Comparison of ENCODE assay signal across 17 mouse cellular contexts in genomic region chr4:154252537-154253255, GRCm38 (mm10). TPM values are rescaled to one million over a fixed set of nuclear protein-coding genes. Genes with fewer than 3 reads are reported as not detected.
DNase-seq lines count a peak whose midpoint lies in the region; ATAC-seq lines count a peak whose summit lies in the region.
"Had no signal": no experiment of that assay in that cellular context is flagged by ENCODE, and none has a peak within 500 bp of the region (broad histone marks: within the 10 kb centered on the region; RNA-seq: fewer than 3 reads in every experiment).

No protein-coding gene starts in this region.

- DNase-seq in frontal cortex, postnatal 14 days (ENCODE audit: low spot score in 2 of 2): no peak
- peak; percentile 30 to 41 for DNase-seq in frontal cortex, postnatal 36 days (ENCODE audit: low spot score in 2 of 2)
- peak; percentile 55 to 59 for DNase-seq in layer of hippocampus, postnatal 14 days (ENCODE audit: low spot score in 2 of 2)
- DNase-seq in right cerebral cortex, adult 2 months (ENCODE audit: low spot score in 2 of 2): peak; percentile 56 to 57
- no peak for DNase-seq in urinary bladder, postnatal 36 days (ENCODE audit: low spot score in 2 of 2)
- no peak for DNase-seq in kidney, postnatal 25 days
- no peak for DNase-seq in testis, postnatal 14 days (ENCODE audit: low spot score)
- DNase-seq: adrenal gland, postnatal 25 days; cerebellum, adult 9-10 months; kidney, adult 8-10 months; kidney, postnatal 36 days; thymus, postnatal 36 days had no signal

- peak; percentile 52 for ATAC-seq in frontal cortex, adult (ENCODE audit: low TSS enrichment)
- ATAC-seq: activated CD4-positive, CD25-positive, alpha-beta regulatory T cell, adult 4 months; lung, postnatal 0 days; Patski had no signal

RNA-seq across cellular contexts. Expression of gene Arhgef16, which starts 48.8 kb away (rescaled TPM):
- total RNA-seq in layer of hippocampus, postnatal 14 days (2021): under 1 TPM; 0.23 to 0.52 TPM
- total RNA-seq: megakaryocyte, adult 5-6 weeks had no signal

Comparison
In these comparisons a context has a peak if more than half of its experiments do, and no peak if none do; other contexts are left out.
1. DNase-seq: peak in frontal cortex, postnatal 36 days (2 of 2), layer of hippocampus, postnatal 14 days (2 of 2) and right cerebral cortex, adult 2 months (2 of 2); none in frontal cortex, postnatal 14 days (0 of 2), urinary bladder, postnatal 36 days (0 of 2), kidney, postnatal 25 days (0 of 2) and testis, postnatal 14 days (single experiment).